ENCODE assay signal across 8 mouse cellular contexts in genomic region chr8:70964159-70964558, GRCm38 (mm10). TPM values are rescaled to one million over a fixed set of nuclear protein-coding genes. Genes with fewer than 3 reads are reported as not detected.
DNase-seq lines count a peak whose midpoint lies in the region; ATAC-seq and TF ChIP-seq lines count a peak whose summit lies in the region.

No protein-coding gene starts in this region.

- no peak for TF ChIP-seq POLR2A in cerebellum, adult 2 months (IDR thresholded peaks at IDR 0.05; ENCODE audit: borderline replicate concordance, insufficient read depth, low read length)

- no peaks in the 10 kb centered on the region for H3K4me1 ChIP-seq in cerebellum, adult 2 months (ENCODE audit: control insufficient read depth, insufficient read depth, low read length)
- H3K4me1 ChIP-seq in liver, embryonic 14.5 days (replicated peaks; ENCODE audit: control insufficient read depth in 2 of 2, insufficient read depth in 2 of 2, low read length in 1 of 2): no peaks in the 10 kb centered on the region
- H3K4me1 ChIP-seq in stomach, embryonic 14.5 days (ENCODE audit: control insufficient read depth, insufficient read depth, low read length): no peaks in the 10 kb centered on the region

- H3K36me3 ChIP-seq in liver, embryonic 14.5 days (replicated peaks; ENCODE audit: control insufficient read depth, insufficient read depth, low read depth): no peaks in the 10 kb centered on the region
- no peaks in the 10 kb centered on the region for H3K36me3 ChIP-seq in stomach, embryonic 14.5 days (ENCODE audit: control insufficient read depth, insufficient read depth, low read length)

- H3K4me3 ChIP-seq in cerebellum, adult 2 months (replicated peaks; ENCODE audit: insufficient read depth, low read depth, low read length): no peak overlapping the region
- H3K4me3 ChIP-seq in liver, embryonic 14.5 days (ENCODE audit: insufficient read depth in 1 of 2, low read depth in 2 of 2, low read length in 2 of 2): no peak overlapping the region
- no peak overlapping the region for H3K4me3 ChIP-seq in stomach, embryonic 14.5 days (ENCODE audit: low read depth, low read length)

- H3K27ac ChIP-seq in cerebellum, adult 2 months (ENCODE audit: insufficient read depth, low read length): no peak overlapping the region
- no peak overlapping the region for H3K27ac ChIP-seq in liver, embryonic 14.5 days
- no peak overlapping the region; the same call in 1 of the 2 replicates for H3K27ac ChIP-seq in stomach, embryonic 14.5 days (ENCODE audit: low read length)

- H3K27me3 ChIP-seq in cerebellum, adult 2 months (ENCODE audit: control insufficient read depth, insufficient read depth, low read length): no peaks in the 10 kb centered on the region
- H3K27me3 ChIP-seq in liver, embryonic 14.5 days (ENCODE audit: control insufficient read depth, insufficient read depth, low read length): no peaks in the 10 kb centered on the region
- no peaks in the 10 kb centered on the region for H3K27me3 ChIP-seq in stomach, embryonic 14.5 days (ENCODE audit: control insufficient read depth, insufficient read depth, low read length)

- no peak for ATAC-seq in liver, embryonic 14.5 days (ENCODE audit: insufficient read depth)
- peak; percentile 71; the same call in 1 of the 2 replicates for ATAC-seq in stomach, embryonic 14.5 days (ENCODE audit: insufficient number of reproducible peaks, insufficient read depth, low FRiP score, low read depth)
- ATAC-seq in frontal cortex, adult (ENCODE audit: low TSS enrichment): no peak

- no peak overlapping the region for H3K4me2 ChIP-seq in liver, embryonic 14.5 days (ENCODE audit: low read depth)
- no peak overlapping the region for H3K4me2 ChIP-seq in stomach, embryonic 14.5 days (replicated peaks; ENCODE audit: low read depth, low read length)

- WGBS in cerebellum, adult 2 months: 2% methylated on average over 3 of the region's 3 CpGs
- under 1% methylated on average over 3 of the region's 3 CpGs for WGBS in liver, embryonic 14.5 days (ENCODE audit: insufficient replicate concordance)
- WGBS in stomach, embryonic 14.5 days: 2% methylated on average over 3 of the region's 3 CpGs

- peak; percentile 54 for TF ChIP-seq CTCF in cerebellum, adult 2 months (IDR thresholded peaks at IDR 0.05; ENCODE audit: borderline replicate concordance, insufficient read depth, low read depth, low read length)
- peak; percentile 70 for TF ChIP-seq CTCF in liver, embryonic 14.5 days (IDR thresholded peaks at IDR 0.05; ENCODE audit: low read depth)

- H3K9ac ChIP-seq in liver, embryonic 14.5 days (replicated peaks): no peak overlapping the region
- no peak overlapping the region for H3K9ac ChIP-seq in stomach, embryonic 14.5 days (replicated peaks; ENCODE audit: low read depth, low read length)

- no peaks in the 10 kb centered on the region for H3K9me3 ChIP-seq in liver, embryonic 14.5 days (ENCODE audit: control insufficient read depth, low read length)
- no peaks in the 10 kb centered on the region for H3K9me3 ChIP-seq in stomach, embryonic 14.5 days (ENCODE audit: control insufficient read depth, low read depth, low read length)

- no peak for TF ChIP-seq EP300 in liver, embryonic 14.5 days (IDR thresholded peaks at IDR 0.05; ENCODE audit: low read depth)

- DNase-seq in layer of hippocampus, adult 11-12 months (ENCODE audit: low spot score): peak; percentile 13
- DNase-seq in layer of hippocampus, adult 9-10 months (ENCODE audit: low spot score): no peak
- peak; percentile 14 for DNase-seq in MN1 (ENCODE audit: low spot score)
- DNase-seq in cerebellum, adult 2 months: no peak
- DNase-seq in heart, postnatal 4 days: peak; percentile 46
- peak in 2 of 3 experiments; percentile 7 to 17 for DNase-seq in liver, embryonic 14.5 days (ENCODE audit: low read depth in 3 of 3, low spot score in 3 of 3)

RNA-seq across cellular contexts. Expression of gene Map1s, which starts 58.4 kb away (rescaled TPM):
- 53.4 and 53.7 TPM in 2 replicates for polyA plus RNA-seq in cerebellum, adult 2 months (2012; rRNA removed)
- 10 to 100 TPM; 35.2 to 36.0 TPM for total RNA-seq in heart, postnatal 4 days (2021)
- polyA plus RNA-seq in liver, embryonic 14.5 days (2012; rRNA removed): 11.5 and 15.4 TPM in 2 replicates
- 9.3 and 11.8 TPM in 2 replicates for polyA plus RNA-seq in liver, embryonic 14.5 days (2014; fragmentation: Nextera tagmentation; extraction: Ambion mirVana)
- 41.5 and 42.0 TPM in 2 replicates for polyA plus RNA-seq in stomach, embryonic 14.5 days (2014; fragmentation: Nextera tagmentation; extraction: Ambion mirVana)

Comparison
In these comparisons a context has a peak if more than half of its experiments do, and no peak if none do; other contexts are left out.
1. DNase-seq: peak in layer of hippocampus, adult 11-12 months (single experiment), MN1 (single experiment), heart, postnatal 4 days (single experiment) and liver, embryonic 14.5 days (2 of 3); none in layer of hippocampus, adult 9-10 months (single experiment) and cerebellum, adult 2 months (0 of 2).